Mouse (Mus musculus) neural tube, embryonic 15.5 days (tissue): ENCODE results near the gene Xpnpep1. TPM values are rescaled to one million over a fixed set of nuclear protein-coding genes. Genes with fewer than 3 reads are reported as not detected.
A peak's percentile ranks its signal among the peaks of the same experiment; 100 is the strongest.

ENCODE experiments used
- ATAC-seq: fragments of 200-750 bp; cut with Nextera tagmentation; 2 replicates; pipeline ENCODE4 v1.8.0; 2017; ENCODE audit warnings: mild to moderate bottlenecking, moderate TSS enrichment, moderate library complexity; ENCODE audit not compliant: low FRiP score
- H3K27ac ChIP-seq: fragments of 300-500 bp; sonication (generic); replicated peaks from 2 replicates; pipeline ENCODE4 v1.5.1; 2015; ENCODE audit warnings: mild to moderate bottlenecking, inconsistent platforms
- H3K27me3 ChIP-seq: fragments of 300-500 bp; sonication (generic); replicated peaks from 2 replicates; pipeline ENCODE4 v1.6.1; 2015; ENCODE audit warnings: inconsistent platforms
- H3K36me3 ChIP-seq: fragments of 300-500 bp; sonication (generic); 2 replicates; pipeline ENCODE4 v1.6.1; 2015; ENCODE audit warnings: inconsistent platforms
- H3K4me1 ChIP-seq: fragments of 300-500 bp; sonication (generic); 2 replicates; pipeline ENCODE4 v1.6.1; 2015; ENCODE audit warnings: inconsistent platforms
- H3K4me2 ChIP-seq: fragments of 300-500 bp; sonication (generic); 2 replicates; pipeline ENCODE4 v1.6.1; 2015; ENCODE audit warnings: inconsistent platforms, mild to moderate bottlenecking, moderate library complexity
- H3K4me3 ChIP-seq: fragments of 300-500 bp; sonication (generic); replicated peaks from 2 replicates; pipeline ENCODE4 v1.5.1; 2015; ENCODE audit warnings: mild to moderate bottlenecking, inconsistent platforms
- H3K9ac ChIP-seq: fragments of 300-500 bp; sonication (generic); replicated peaks from 2 replicates; pipeline ENCODE4 v1.6.1; 2015; ENCODE audit warnings: mild to moderate bottlenecking, inconsistent platforms
- H3K9me3 ChIP-seq: fragments of 300-500 bp; sonication (generic); replicated peaks from 2 replicates; pipeline ENCODE4 v1.6.1; 2016; ENCODE audit warnings: inconsistent platforms
- WGBS: fragments of 180-500 bp; shearing (Covaris S2); methylation state at CpG from one replicate; pipeline ENCODE4 v1.1.7; 2015; ENCODE audit warnings: mixed read lengths; 5-methylcytosine and 5-hydroxymethylcytosine counted together
- polyA plus RNA-seq: library from polyadenylated mRNA; unstranded; fragments of >200 nt; fragmentation: Nextera tagmentation; extraction: Ambion mirVana; gene quantifications from 2 replicates; pipeline ENCODE4 v1.2.1, GENCODE M21; 2015

Xpnpep1 gene
- polyA plus RNA-seq, 1 experiment from 2014 or later = 117 TPM

- ATAC-seq = no peak
- 84% methylated on average over 12 of the region's 12 CpGs for WGBS
- Histone ChIP-seq H3K9me3 (no peaks in the 10 kb centered on the region), H3K27ac (no peak overlapping the region), H3K4me3 (no peak overlapping the region), H3K27me3 (no peaks in the 10 kb centered on the region), H3K9ac (no peak overlapping the region), H3K36me3 (no peaks in the 10 kb centered on the region), H3K4me1 (no peaks in the 10 kb centered on the region), H3K4me2 (no peak overlapping the region)
These were observed 24.4 kb upstream of the Xpnpep1 start for GRCm38 (mm10) chr19:53064292-53064971.

- H3K27me3 ChIP-seq = no peaks in the 10 kb centered on the region
- H3K9me3 ChIP-seq = no peaks in the 10 kb centered on the region
- H3K27ac ChIP-seq = no peak overlapping the region
- no peak overlapping the region for H3K4me3 ChIP-seq
- WGBS = 37% methylated on average over 3 of the region's 3 CpGs
- H3K4me2 ChIP-seq = no peak overlapping the region
- ATAC-seq = no peak
- no peaks in the 10 kb centered on the region for H3K4me1 ChIP-seq
- no peak overlapping the region for H3K9ac ChIP-seq
- no peaks in the 10 kb centered on the region for H3K36me3 ChIP-seq
These were observed 22.0 kb upstream of the Xpnpep1 start for GRCm38 (mm10) chr19:53062046-53062445.

- Histone ChIP-seq H3K4me1 (no peaks in the 10 kb centered on the region), H3K9me3 (no peaks in the 10 kb centered on the region), H3K27me3 (no peaks in the 10 kb centered on the region), H3K36me3 (no peaks in the 10 kb centered on the region), H3K4me2 (no peak overlapping the region), H3K27ac (no peak overlapping the region), H3K9ac (no peak overlapping the region), H3K4me3 (no peak overlapping the region)
- WGBS = 93% methylated on average over 16 of the region's 16 CpGs
- ATAC-seq = no peak
These were observed 19.5 kb upstream of the Xpnpep1 start for GRCm38 (mm10) chr19:53059344-53060111.

- Histone ChIP-seq H3K4me3 (no peak overlapping the region), H3K9me3 (no peaks in the 10 kb centered on the region), H3K4me1 (no peaks in the 10 kb centered on the region), H3K27me3 (no peaks in the 10 kb centered on the region), H3K27ac (peak overlapping the region; percentile 37; the same call in 1 of the 2 replicates), H3K36me3 (no peaks in the 10 kb centered on the region), H3K9ac (no peak overlapping the region), H3K4me2 (no peak overlapping the region)
- 92% methylated on average over 8 of the region's 8 CpGs for WGBS
- no peak for ATAC-seq
These were observed 18.8 kb upstream of the Xpnpep1 start for GRCm38 (mm10) chr19:53058726-53059334.

GRCm38 (mm10) chr19:53057980-53058725, 18.1 kb upstream of the Xpnpep1 start:
- 90% methylated on average over 16 of the region's 16 CpGs for WGBS
- no peak for ATAC-seq
- no peaks in the 10 kb centered on the region for H3K4me1 ChIP-seq
- H3K27me3 ChIP-seq = no peaks in the 10 kb centered on the region
- no peak overlapping the region for H3K4me3 ChIP-seq
- H3K4me2 ChIP-seq = no peak overlapping the region
- H3K9ac ChIP-seq = no peak overlapping the region
- H3K9me3 ChIP-seq = no peaks in the 10 kb centered on the region
- H3K27ac ChIP-seq = 0 out of 2 replicates have a peak overlapping the region, but pooled peaks have one; percentile 37
- no peaks in the 10 kb centered on the region for H3K36me3 ChIP-seq

GRCm38 (mm10) chr19:53053355-53053754, 13.3 kb upstream of the Xpnpep1 start:
- Histone ChIP-seq H3K27me3 (no peaks in the 10 kb centered on the region), H3K27ac (no peak overlapping the region), H3K4me2 (no peak overlapping the region), H3K36me3 (no peaks in the 10 kb centered on the region), H3K9ac (no peak overlapping the region), H3K4me3 (no peak overlapping the region), H3K9me3 (no peaks in the 10 kb centered on the region), H3K4me1 (peaks cover 5% of the 10 kb centered on the region; the same call in 1 of the 2 replicates)
- ATAC-seq = no peak
- WGBS = 96% methylated on average over 16 of the region's 16 CpGs

- ATAC-seq = no peak
- WGBS = 30% methylated on average over 19 of the region's 19 CpGs
- H3K4me1 ChIP-seq = peaks cover 5% of the 10 kb centered on the region; the same call in 1 of the 2 replicates
- no peaks in the 10 kb centered on the region for H3K27me3 ChIP-seq
- H3K4me2 ChIP-seq = peak overlapping the region; percentile 41
- H3K9me3 ChIP-seq = no peaks in the 10 kb centered on the region
- H3K36me3 ChIP-seq = no peaks in the 10 kb centered on the region
- no peak overlapping the region for H3K9ac ChIP-seq
- H3K4me3 ChIP-seq = 0 out of 2 replicates have a peak overlapping the region, but pooled peaks have one; percentile 10
- peak overlapping the region; percentile 62 for H3K27ac ChIP-seq
These were observed 12.1 kb upstream of the Xpnpep1 start for GRCm38 (mm10) chr19:53052031-53052670.

- 43% methylated on average over 18 of the region's 18 CpGs for WGBS
- Histone ChIP-seq H3K4me1 (peaks cover 5% of the 10 kb centered on the region; the same call in 1 of the 2 replicates), H3K36me3 (no peaks in the 10 kb centered on the region), H3K9me3 (no peaks in the 10 kb centered on the region), H3K27ac (peak overlapping the region; percentile 62), H3K9ac (no peak overlapping the region), H3K27me3 (no peaks in the 10 kb centered on the region), H3K4me3 (no peak overlapping the region), H3K4me2 (no peak overlapping the region)
- ATAC-seq = no peak
These were observed 11.4 kb upstream of the Xpnpep1 start for GRCm38 (mm10) chr19:53051288-53051985.

GRCm38 (mm10) chr19:53050100-53050499, 10.1 kb upstream of the Xpnpep1 start:
- H3K4me2 ChIP-seq = no peak overlapping the region
- WGBS = 83% methylated on average over 3 of the region's 3 CpGs
- H3K27me3 ChIP-seq = no peaks in the 10 kb centered on the region
- no peak overlapping the region for H3K9ac ChIP-seq
- H3K9me3 ChIP-seq = no peaks in the 10 kb centered on the region
- H3K4me3 ChIP-seq = no peak overlapping the region
- no peak overlapping the region for H3K27ac ChIP-seq
- peaks cover 5% of the 10 kb centered on the region; the same call in 1 of the 2 replicates for H3K4me1 ChIP-seq
- H3K36me3 ChIP-seq = no peaks in the 10 kb centered on the region
- no peak for ATAC-seq

- Histone ChIP-seq H3K27me3 (no peaks in the 10 kb centered on the region), H3K4me2 (no peak overlapping the region), H3K9me3 (no peaks in the 10 kb centered on the region), H3K9ac (no peak overlapping the region), H3K4me3 (no peak overlapping the region), H3K4me1 (peaks cover under 1% of the 10 kb centered on the region; the same call in 1 of the 2 replicates), H3K27ac (no peak overlapping the region), H3K36me3 (no peaks in the 10 kb centered on the region)
- no peak for ATAC-seq
- 83% methylated on average over 5 of the region's 5 CpGs for WGBS
These were observed 7.2 kb upstream of the Xpnpep1 start for GRCm38 (mm10) chr19:53047208-53047607.
